Mouse (Mus musculus) megakaryocyte, embryonic 14.5 days (primary cell): ENCODE results near the gene Rbpms2.

Experiments
- FLI1 ChIP-seq: IDR thresholded peaks from 2 replicates; pipeline ENCODE4 v1.6.1; 2012; ENCODE audit warnings: low read length, inconsistent platforms, mixed read lengths
- GATA1 ChIP-seq: IDR thresholded peaks from 3 replicates; pipeline ENCODE4 v1.6.1; 2012; ENCODE audit warnings: mixed read lengths, low read length, inconsistent platforms, borderline replicate concordance

DNA sequence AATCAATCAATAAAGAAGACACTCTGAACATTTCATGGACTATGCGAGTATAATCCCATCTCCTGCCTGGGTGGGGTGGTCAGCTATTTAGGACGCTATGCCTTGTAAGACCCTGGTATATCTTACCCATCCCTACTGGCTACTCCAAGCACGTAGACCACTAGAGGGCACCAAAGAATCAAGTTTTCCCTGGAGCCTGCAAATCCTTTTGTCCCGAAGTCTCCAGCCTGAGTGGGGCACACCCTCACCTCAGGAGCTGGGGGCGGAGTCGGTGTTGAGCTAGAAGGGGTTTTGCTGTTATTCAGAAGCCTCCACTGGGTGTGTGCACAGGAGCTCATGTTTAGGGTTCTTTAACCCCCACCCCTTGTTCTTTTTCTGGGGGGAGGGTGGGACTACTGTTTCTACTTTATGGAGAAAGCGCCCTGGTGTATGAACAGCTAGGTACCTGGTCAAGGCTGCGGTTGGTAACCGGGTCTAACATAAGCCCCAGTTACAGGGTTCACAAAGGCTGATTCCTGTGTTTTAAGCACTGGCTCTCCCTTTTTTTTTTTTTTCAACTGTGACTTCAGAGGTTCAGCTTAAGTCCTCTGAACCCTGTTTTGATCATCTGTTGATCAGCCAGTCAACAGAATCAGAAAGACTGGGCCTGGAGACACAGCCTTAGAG is 23.8 kb upstream of the Rbpms2 start:
- TF ChIP-seq GATA1, result no peak
- TF ChIP-seq FLI1, result no peak
